Mouse (Mus musculus): ENCODE measurements around the gene Ppp3ca.

DNA sequence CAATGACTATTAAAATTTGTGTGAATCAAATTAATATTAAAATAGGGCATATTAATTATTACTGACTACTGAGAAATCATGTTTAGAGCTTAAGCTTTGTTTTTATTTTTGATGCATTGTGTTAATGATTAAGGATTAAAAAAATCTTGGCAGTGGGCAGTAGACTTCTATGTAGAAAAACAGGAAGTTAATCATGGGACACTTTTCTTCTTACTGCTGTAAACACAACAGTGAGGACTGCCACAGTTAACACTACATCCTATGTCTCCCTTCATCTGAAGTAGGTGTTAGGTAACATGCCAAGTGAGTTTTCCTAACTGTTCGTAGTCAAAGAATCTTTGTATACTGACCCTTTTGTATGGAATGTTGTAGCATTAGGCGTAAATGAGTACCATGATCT lies 32.9 kb downstream of the Ppp3ca start:
- TF ChIP-seq UBTF (IDR thresholded peaks at IDR 0.05; ENCODE audit: low read depth, low read length) (no peak), CHD1 (IDR thresholded peaks at IDR 0.05; ENCODE audit: low read depth, low read length) (no peak), POLR2AphosphoS2 (IDR thresholded peaks at IDR 0.05; ENCODE audit: low read depth, low read length) (no peak), TCF12 (IDR thresholded peaks at IDR 0.05; ENCODE audit: low read depth, low read length) (no peak), E2F4 (IDR thresholded peaks at IDR 0.05; ENCODE audit: insufficient replicate concordance, low read depth, low read length) (no peak), CHD2 (IDR thresholded peaks at IDR 0.05; ENCODE audit: low read length) (no peak)

All from CH12.LX (cell line).